Mouse (Mus musculus) CH12.LX (cell line): ENCODE measurements around the gene Rrp15. TPM values are rescaled to one million over a fixed set of nuclear protein-coding genes. Genes with fewer than 3 reads are reported as not detected.
A peak's percentile ranks its signal among the peaks of the same experiment; 100 is the strongest.

Experiments
- DNase-seq: peaks from one replicate; pipeline ENCODE4 v3.0.0-alpha.2; 2013; ENCODE audit errors: extremely low read depth
- H3K27ac ChIP-seq: 2 replicates; pipeline ENCODE4 v1.5.1; 2012; ENCODE audit warnings: low read depth, mild to moderate bottlenecking, control low read depth, moderate library complexity; ENCODE audit not compliant: insufficient read depth
- H3K27me3 ChIP-seq: replicated peaks from 2 replicates; pipeline ENCODE3; 2012; ENCODE audit warnings: inconsistent platforms
- H3K36me3 ChIP-seq, 2 experiments: replicated peaks in 1 of 2; 2 replicates each; pipeline versions ENCODE3 to v1.6.1; 2012; ENCODE audit warnings: inconsistent platforms in 1 of 2, low read length in 1 of 2, mild to moderate bottlenecking in 1 of 2, mixed read lengths in 1 of 2, moderate library complexity in 1 of 2; ENCODE audit not compliant: control insufficient read depth in 1 of 2, insufficient read depth in 1 of 2
- H3K4me1 ChIP-seq, 2 experiments: 2 replicates each; pipeline ENCODE4 v1.6.1; 2012; ENCODE audit warnings: inconsistent platforms in 1 of 2, moderate library complexity in 1 of 2; ENCODE audit not compliant: insufficient read depth in 2 of 2, control insufficient read depth in 1 of 2
- H3K4me2 ChIP-seq: 2 replicates; pipeline ENCODE4 v1.6.1; 2012; ENCODE audit warnings: low read depth, mild to moderate bottlenecking, control low read depth; ENCODE audit not compliant: poor library complexity, insufficient read depth, severe bottlenecking
- H3K4me3 ChIP-seq, 3 experiments: fragments of 150-350 bp in 1 of 3; sonication (generic) in 1 of 3; replicated peaks in 1 of 3; 2 replicates each; pipeline versions ENCODE3 to v1.5.1; 2011 to 2012; ENCODE audit warnings: low read depth in 2 of 3, low read length in 2 of 3, mild to moderate bottlenecking in 2 of 3, moderate library complexity in 2 of 3, control low read depth in 1 of 3, improper control_type of control experiment in 1 of 3, inconsistent platforms in 1 of 3, mixed read lengths in 1 of 3; ENCODE audit not compliant: poor library complexity in 1 of 3
- H3K79me2 ChIP-seq: replicated peaks from 2 replicates; pipeline ENCODE4 v1.6.1; 2012; ENCODE audit warnings: mild to moderate bottlenecking, moderate library complexity; ENCODE audit not compliant: control insufficient read depth, poor library complexity, insufficient read depth, severe bottlenecking; ENCODE audit errors: extremely low read depth
- H3K9ac ChIP-seq: 2 replicates; pipeline ENCODE4 v1.6.1; 2012; ENCODE audit warnings: low read depth, mild to moderate bottlenecking, control low read depth, moderate library complexity; ENCODE audit not compliant: insufficient read depth
- H3K9me3 ChIP-seq: replicated peaks from 2 replicates; pipeline ENCODE3; 2012; ENCODE audit warnings: low read length, inconsistent platforms, mixed read lengths
- BHLHE40 ChIP-seq: IDR thresholded peaks from 2 replicates; pipeline ENCODE4 v1.6.1; 2011; ENCODE audit warnings: mild to moderate bottlenecking, low read depth, low read length, improper control_type of control experiment
- CHD1 ChIP-seq: IDR thresholded peaks from 2 replicates; pipeline ENCODE4 v1.6.1; 2012; ENCODE audit warnings: low read depth, low read length, improper control_type of control experiment, inconsistent platforms
- CTCF ChIP-seq, 2 experiments: IDR thresholded peaks in 1 of 2; conservative IDR thresholded peaks in 1 of 2; 2 replicates each; pipeline ENCODE4 v1.5.1; 2011 to 2012; ENCODE audit warnings: low read depth in 2 of 2, low read length in 2 of 2, improper control_type of control experiment in 1 of 2, inconsistent platforms in 1 of 2, mild to moderate bottlenecking in 1 of 2, moderate library complexity in 1 of 2
- E2F4 ChIP-seq: IDR thresholded peaks from 2 replicates; pipeline ENCODE4 v1.6.1; 2011; ENCODE audit warnings: low read depth, low read length, improper control_type of control experiment; ENCODE audit not compliant: insufficient replicate concordance
- ELF1 ChIP-seq: IDR thresholded peaks from 2 replicates; pipeline ENCODE4 v1.6.1; 2014; ENCODE audit warnings: low read depth, mild to moderate bottlenecking, inconsistent platforms, low read length, improper control_type of control experiment
- EP300 ChIP-seq: IDR thresholded peaks from 2 replicates; pipeline ENCODE4 v1.6.1; 2011; ENCODE audit warnings: low read length, improper control_type of control experiment
- HCFC1 ChIP-seq: IDR thresholded peaks from 2 replicates; pipeline ENCODE4 v1.6.1; 2012; ENCODE audit warnings: low read depth, mild to moderate bottlenecking, inconsistent platforms, low read length, improper control_type of control experiment
- JUN ChIP-seq: IDR thresholded peaks from 2 replicates; pipeline ENCODE4 v1.6.1; 2011; ENCODE audit warnings: low read depth, mild to moderate bottlenecking, low read length, improper control_type of control experiment, moderate library complexity; ENCODE audit not compliant: insufficient read depth
- JUND ChIP-seq: conservative IDR thresholded peaks from 2 replicates; pipeline ENCODE4 v1.6.1; 2011; ENCODE audit warnings: low read depth, low read length, improper control_type of control experiment
- MYC ChIP-seq: IDR thresholded peaks from 2 replicates; pipeline ENCODE4 v1.6.1; 2011; ENCODE audit warnings: low read depth, mild to moderate bottlenecking, improper control_type of control experiment, low read length
- NELFE ChIP-seq: IDR thresholded peaks from 2 replicates; pipeline ENCODE4 v1.6.1; 2011; ENCODE audit warnings: low read depth, low read length, improper control_type of control experiment
- POLR2AphosphoS2 ChIP-seq: IDR thresholded peaks from 2 replicates; pipeline ENCODE4 v1.6.1; 2011; ENCODE audit warnings: low read depth, low read length, improper control_type of control experiment
- RAD21 ChIP-seq: IDR thresholded peaks from 2 replicates; pipeline ENCODE4 v1.6.1; 2011; ENCODE audit warnings: low read depth, mild to moderate bottlenecking, low read length, improper control_type of control experiment, moderate library complexity
- SIN3A ChIP-seq: IDR thresholded peaks from 2 replicates; pipeline ENCODE4 v1.6.1; 2012; ENCODE audit warnings: low read length, improper control_type of control experiment, inconsistent platforms
- SMC3 ChIP-seq: IDR thresholded peaks from 2 replicates; pipeline ENCODE4 v1.6.1; 2011; ENCODE audit warnings: low read depth, low read length, improper control_type of control experiment
- UBTF ChIP-seq: IDR thresholded peaks from 2 replicates; pipeline ENCODE4 v1.6.1; 2012; ENCODE audit warnings: low read depth, mild to moderate bottlenecking, inconsistent platforms, low read length, improper control_type of control experiment, moderate library complexity
- USF1 ChIP-seq: IDR thresholded peaks from 2 replicates; pipeline ENCODE4 v1.6.1; 2014; ENCODE audit warnings: low read depth, mild to moderate bottlenecking, inconsistent platforms, low read length, improper control_type of control experiment
- dilution Hi-C: fragments of 300-500 bp; cut with MboI; formaldehyde crosslinking; loops from 2 replicates; pipeline ENCODE4 v1.14.3; 2020; ENCODE audit warnings: low sequenced_read_pairs; ENCODE audit not compliant: extremely low pct_unique_long_range_greater_than_20kb, extremely low pct_ligation_motif_present
- in situ Hi-C: fragments of 300-500 bp; cut with MboI; formaldehyde crosslinking; loops from 3 replicates; pipeline ENCODE4 v1.14.3; 2019; ENCODE audit warnings: low sequenced_read_pairs, low pct_ligation_motif_present, low pct_unique_long_range_greater_than_20kb, mixed read lengths
- polyA plus RNA-seq: library from polyadenylated mRNA; unstranded; fragments of >175 nt; gene quantifications from 2 replicates; pipeline ENCODE4 v1.2.1, GENCODE M21; 2012; ENCODE audit warnings: low read depth; ENCODE audit not compliant: insufficient read length
- total RNA-seq, 2 experiments: library from RNA; depleted of rRNA; stranded (reverse); fragments of 300-350 nt in 1 of 2; fragments of >200 nt in 1 of 2; gene quantifications; 2 replicates each; pipeline ENCODE4 v1.2.3; 2012 to 2014

Gene Rrp15
- total and polyA plus RNA-seq, 3 experiments: 83.8 to 176 (median 172) TPM

GRCm38 (mm10) chr1:186712802-186713471 lies 36.2 kb downstream of the Rrp15 start:
- in situ Hi-C loops (loop anchor here (10.0 to 25.0 kb wide), 2 partner anchors 1026 to 1168 kb away; no protein-coding TSS in a partner anchor), dilution Hi-C loops (no loop called here)
- peak; percentile 45 for DNase-seq
- Histone ChIP-seq H3K27ac (no peak overlapping the region), H3K4me3 (no peak overlapping the region), H3K9ac (no peak overlapping the region), H3K4me1 (peaks cover 0 to 4% of the 10 kb centered on the region in 2 experiments; a peak in 1 of 4 replicates), H3K27me3 (no peaks in the 10 kb centered on the region), H3K79me2 (no peaks in the 10 kb centered on the region), H3K9me3 (no peaks in the 10 kb centered on the region), H3K36me3 (peaks cover 17 to 40% of the 10 kb centered on the region in 2 experiments), H3K4me2 (no peak overlapping the region)
- TF ChIP-seq CTCF (conservative IDR thresholded peaks at IDR 0.05 in 1 of 2, IDR thresholded peaks at IDR 0.05 in 1 of 2; ENCODE audit: low read depth in 2 of 2, low read length in 2 of 2) (peak; percentile 52 to 71), SMC3 (peak; percentile 75), RAD21 (peak; percentile 68), POLR2AphosphoS2 (no peak)

GRCm38 (mm10) chr1:186705915-186706248 lies 43.3 kb downstream of the Rrp15 start, which contains the start of gene Tgfb2:
Tgfb2 (minus strand) TSS chr1:186705989.
- in situ Hi-C loops: loop anchor here (25.0 kb wide), 1 partner anchor 1019 kb away; no protein-coding TSS in a partner anchor
- peak within 1 kb of the TSS in 1 of 3 experiments; percentile 32 for H3K4me3 ChIP-seq
- no peak within 1 kb of the TSS for H3K9ac ChIP-seq

More at GRCm38 (mm10) chr1:186705915-186706248, 43.3 kb downstream of the Rrp15 start, which contains the start of gene Tgfb2:
- Histone ChIP-seq H3K79me2 (no peaks in the 10 kb centered on the region), H3K9me3 (peaks cover 7% of the 10 kb centered on the region), H3K36me3 (peaks cover 0 to 10% of the 10 kb centered on the region in 2 experiments), H3K4me1 (peaks cover 0 to 15% of the 10 kb centered on the region in 2 experiments; a peak in 2 of 4 replicates), H3K4me2 (peak within 1 kb of the TSS; percentile 86; the same call in 1 of the 2 replicates)
- no peak for DNase-seq
- no peak for TF ChIP-seq USF1
- no peak for TF ChIP-seq BHLHE40
- TF ChIP-seq CTCF (conservative IDR thresholded peaks at IDR 0.05 in 1 of 2, IDR thresholded peaks at IDR 0.05 in 1 of 2; ENCODE audit: low read depth in 2 of 2, low read length in 2 of 2): no peak
- no peak for TF ChIP-seq EP300
- no peak for TF ChIP-seq POLR2AphosphoS2
- no peak for TF ChIP-seq HCFC1
- TF ChIP-seq RAD21: no peak
- TF ChIP-seq JUN: no peak
- no peak for TF ChIP-seq SIN3A
- no peak for TF ChIP-seq UBTF
- no peak for TF ChIP-seq MYC
- TF ChIP-seq CHD1: no peak
- no peak for TF ChIP-seq NELFE
- no peak for TF ChIP-seq JUND
- no peak for TF ChIP-seq E2F4
- TF ChIP-seq ELF1: no peak
- TF ChIP-seq, all 38 proteins: peak for 0
- dilution Hi-C loops: no loop called here
- no peak within 1 kb of the TSS for H3K27ac ChIP-seq
- H3K27me3 ChIP-seq: no peaks in the 10 kb centered on the region
